Mouse (Mus musculus) layer of hippocampus, postnatal 25 days (tissue): Measurements from ENCODE around the gene Kif13a. TPM values are rescaled to one million over a fixed set of nuclear protein-coding genes. Genes with fewer than 3 reads are reported as not detected.

Experiments used
- DNase-seq, 2 experiments: peaks; one replicate each; pipeline ENCODE4 v3.0.0; 2022; ENCODE audit warnings: mixed read lengths in 2 of 2, low spot score in 1 of 2; ENCODE audit errors: extremely low spot score in 1 of 2
- total RNA-seq, 2 experiments: library from RNA; stranded (reverse); gene quantifications; 2 replicates each; pipeline ENCODE4 v1.2.3; 2021

Gene Kif13a
- total RNA-seq = 10 to 100 TPM; 17.5 to 21.9 TPM

GRCm38 (mm10) chr13:46929719-46930658, at the start of gene Kif13a:
Kif13a (minus strand) TSS chr13:46929867.
- DNase-seq = peak; percentile 70 to 78

GRCm38 (mm10) chr13:46976532-46976931, 46.9 kb upstream of the Kif13a start:
- DNase-seq = no peak

- DNase-seq = no peak
Measured at GRCm38 (mm10) chr13:46975930-46976329, 46.3 kb upstream of the Kif13a start.

GRCm38 (mm10) chr13:46975031-46975551, 45.4 kb upstream of the Kif13a start:
- no peak for DNase-seq

- DNase-seq = no peak
Measured at GRCm38 (mm10) chr13:46970286-46970945, 40.7 kb upstream of the Kif13a start.

GRCm38 (mm10) chr13:46968626-46969025, 39.0 kb upstream of the Kif13a start:
- no peak for DNase-seq

- DNase-seq = no peak
Measured at GRCm38 (mm10) chr13:46967308-46967707, 37.6 kb upstream of the Kif13a start.

- DNase-seq = no peak
Measured at GRCm38 (mm10) chr13:46960878-46961474, 31.3 kb upstream of the Kif13a start.

- DNase-seq = no peak
Measured at GRCm38 (mm10) chr13:46959139-46959538, 29.5 kb upstream of the Kif13a start.

- no peak for DNase-seq
Measured at GRCm38 (mm10) chr13:46951212-46951611, 21.5 kb upstream of the Kif13a start.

- no peak for DNase-seq
Measured at GRCm38 (mm10) chr13:46949741-46950140, 20.1 kb upstream of the Kif13a start.

- DNase-seq = no peak
Measured at GRCm38 (mm10) chr13:46948027-46948426, 18.4 kb upstream of the Kif13a start.

GRCm38 (mm10) chr13:46946041-46946440, 16.4 kb upstream of the Kif13a start:
- no peak for DNase-seq

- no peak for DNase-seq
Measured at GRCm38 (mm10) chr13:46945256-46945655, 15.6 kb upstream of the Kif13a start.

- DNase-seq = no peak
Measured at GRCm38 (mm10) chr13:46943294-46943693, 13.6 kb upstream of the Kif13a start.

- no peak for DNase-seq
Measured at GRCm38 (mm10) chr13:46934116-46934515, 4.4 kb upstream of the Kif13a start.

GRCm38 (mm10) chr13:46932846-46933245, 3.2 kb upstream of the Kif13a start:
- no peak for DNase-seq

- DNase-seq = no peak
Measured at GRCm38 (mm10) chr13:46932049-46932448, 2.4 kb upstream of the Kif13a start.

- peak in 1 of 2 experiments; percentile 21 for DNase-seq
Measured at GRCm38 (mm10) chr13:46930659-46931046, 986 bp upstream of the Kif13a start.

- peak; percentile 24 to 33 for DNase-seq
Measured at GRCm38 (mm10) chr13:46928961-46929691, 541 bp downstream of the Kif13a start.
